Mouse (Mus musculus): Measurements from ENCODE around the gene Arhgap20.

Arhgap20 gene

DNA sequence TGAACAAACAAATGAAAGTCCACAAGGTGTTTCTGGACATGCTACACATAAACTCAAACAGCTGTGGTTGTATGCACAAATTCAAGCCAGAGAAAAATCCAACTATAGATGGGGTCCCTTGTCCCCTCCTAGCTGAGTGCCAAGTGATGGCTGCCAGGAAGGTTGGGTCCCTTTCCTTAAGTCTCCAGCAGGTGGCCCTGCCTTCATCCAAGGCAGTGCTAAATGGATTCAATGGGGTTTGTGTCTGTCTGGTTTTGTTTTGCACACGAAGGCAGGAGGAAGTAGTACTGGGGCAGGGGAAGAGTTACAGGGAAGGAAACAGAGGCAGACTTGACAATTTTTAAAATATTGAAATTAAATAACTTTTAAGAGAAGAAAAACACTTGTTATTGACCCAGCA is 12.0 kb downstream of the Arhgap20 start:
- TF ChIP-seq GATA4 (IDR thresholded peaks at IDR 0.05; ENCODE audit: insufficient replicate concordance, low read length), result no peak

GRCm38 (mm10) chr9:51779232-51779631 is 14.1 kb downstream of the Arhgap20 start:
- TF ChIP-seq GATA4 (IDR thresholded peaks at IDR 0.05; ENCODE audit: insufficient replicate concordance, low read length), result no peak

- TF ChIP-seq GATA4 (IDR thresholded peaks at IDR 0.05; ENCODE audit: insufficient replicate concordance, low read length), result no peak
Measured at GRCm38 (mm10) chr9:51781092-51781491, 16.0 kb downstream of the Arhgap20 start.

- TF ChIP-seq GATA4 (IDR thresholded peaks at IDR 0.05; ENCODE audit: insufficient replicate concordance, low read length), result no peak
Measured at GRCm38 (mm10) chr9:51787380-51787779, 22.2 kb downstream of the Arhgap20 start.

DNA sequence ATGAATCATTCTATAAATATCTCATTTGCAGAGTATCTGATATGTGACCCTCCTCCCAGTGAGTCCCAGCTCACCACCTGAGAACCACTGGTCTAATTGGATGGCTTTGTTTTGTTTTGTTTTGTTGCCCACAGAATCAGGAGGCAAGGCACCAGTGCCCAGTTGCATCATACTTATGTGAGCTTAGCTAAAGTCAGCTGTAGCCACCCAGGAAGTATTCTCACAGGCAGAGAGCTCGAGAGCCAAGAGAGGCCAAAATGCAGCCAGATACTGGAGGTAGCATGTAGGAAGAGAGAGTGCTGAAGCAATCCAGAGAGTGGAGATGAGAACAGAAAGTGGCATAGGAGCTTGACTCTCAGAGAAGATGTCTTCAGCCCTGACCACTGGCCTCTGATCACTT is 23.3 kb downstream of the Arhgap20 start:
- TF ChIP-seq GATA4 (IDR thresholded peaks at IDR 0.05; ENCODE audit: insufficient replicate concordance, low read length), result no peak

GRCm38 (mm10) chr9:51795206-51795605 is 30.1 kb downstream of the Arhgap20 start:
- TF ChIP-seq GATA4 (IDR thresholded peaks at IDR 0.05; ENCODE audit: insufficient replicate concordance, low read length), result no peak

DNA sequence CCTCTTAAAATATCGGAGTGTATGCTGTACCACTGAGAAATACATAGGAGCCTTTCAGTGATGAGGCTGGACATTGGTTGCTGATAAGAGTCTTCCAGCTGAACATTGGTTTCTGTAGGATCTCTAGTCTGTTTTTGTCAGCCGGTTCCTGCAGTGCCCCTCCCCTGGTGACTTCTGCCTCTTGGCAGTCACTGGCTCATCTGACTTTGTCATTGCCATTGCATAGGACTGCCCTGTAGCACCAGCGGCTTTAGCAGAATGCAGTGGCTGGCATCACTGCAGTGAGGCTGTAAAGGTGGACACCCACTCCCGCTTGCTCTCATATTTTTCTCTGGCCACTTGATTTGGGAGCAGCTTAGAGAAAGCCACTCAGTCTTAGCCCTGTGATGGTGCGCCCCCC is 33.1 kb downstream of the Arhgap20 start:
- no peak for TF ChIP-seq GATA4 (IDR thresholded peaks at IDR 0.05; ENCODE audit: insufficient replicate concordance, low read length)

DNA sequence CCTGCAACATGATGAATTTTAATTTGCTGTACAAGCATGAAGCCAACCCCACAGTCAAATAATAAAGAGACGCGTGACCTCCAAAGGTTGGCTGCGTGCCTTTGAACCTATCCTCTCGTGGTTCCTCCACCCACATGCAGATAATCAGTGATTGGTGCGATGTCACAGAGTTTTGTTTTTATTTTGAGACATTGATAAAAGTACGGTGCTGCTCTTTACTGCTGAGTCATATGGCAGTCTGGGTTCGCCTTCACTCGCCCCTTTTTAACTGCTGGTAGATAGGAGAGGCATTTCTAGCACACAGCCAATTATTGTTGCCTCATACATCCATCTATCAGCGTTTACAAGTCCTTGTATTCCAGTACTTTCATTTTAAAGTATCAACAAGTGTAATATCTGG is 34.0 kb downstream of the Arhgap20 start:
- no peak for TF ChIP-seq GATA4 (IDR thresholded peaks at IDR 0.05; ENCODE audit: insufficient replicate concordance, low read length)

DNA sequence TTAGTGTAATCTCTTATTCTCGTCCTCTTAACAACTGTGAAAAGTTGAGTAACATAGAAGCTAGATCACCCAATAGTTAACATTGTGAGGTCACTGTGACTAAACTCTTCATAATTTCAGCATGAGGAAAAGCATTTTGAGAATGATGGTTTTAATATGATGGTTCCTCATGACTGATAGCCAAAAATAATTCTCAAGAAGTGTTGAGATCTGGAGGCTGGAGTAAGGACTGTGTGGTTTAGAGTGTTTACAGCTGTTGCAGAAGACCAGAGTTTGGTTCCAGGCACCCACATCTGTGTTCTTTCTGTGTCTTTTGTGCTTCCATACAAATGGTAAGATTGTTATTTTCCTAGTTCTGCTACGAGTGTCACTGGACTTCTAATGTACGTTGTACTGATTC is 42.1 kb downstream of the Arhgap20 start:
- no peak for TF ChIP-seq GATA4 (IDR thresholded peaks at IDR 0.05; ENCODE audit: insufficient replicate concordance, low read length)

- TF ChIP-seq GATA4 (IDR thresholded peaks at IDR 0.05; ENCODE audit: insufficient replicate concordance, low read length), result no peak
Measured at GRCm38 (mm10) chr9:51812931-51813330, 47.8 kb downstream of the Arhgap20 start.

GRCm38 (mm10) chr9:51824516-51824915 is 59.4 kb downstream of the Arhgap20 start:
- TF ChIP-seq GATA4 (IDR thresholded peaks at IDR 0.05; ENCODE audit: insufficient replicate concordance, low read length), result no peak

DNA sequence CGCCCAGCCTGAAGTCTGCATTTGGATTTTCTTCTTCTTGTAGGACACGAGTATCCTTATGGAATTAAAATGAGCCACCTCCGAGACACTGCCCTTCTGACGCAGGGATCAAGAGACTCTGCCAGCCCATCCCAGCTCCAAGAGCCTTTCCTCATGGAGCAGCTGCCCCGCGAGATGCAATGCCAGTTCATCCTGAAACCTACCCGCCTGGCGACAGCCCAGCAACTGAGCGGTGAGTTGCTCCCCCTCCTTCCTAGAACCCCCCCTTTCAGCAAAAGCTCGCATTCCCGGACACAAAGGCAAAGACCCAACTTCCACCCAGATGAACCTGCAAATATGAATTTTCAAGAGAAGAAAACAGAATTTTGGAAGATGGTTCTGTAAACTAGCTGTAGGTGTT is 66.5 kb downstream of the Arhgap20 start:
- no peak for TF ChIP-seq GATA4 (IDR thresholded peaks at IDR 0.05; ENCODE audit: insufficient replicate concordance, low read length)

DNA sequence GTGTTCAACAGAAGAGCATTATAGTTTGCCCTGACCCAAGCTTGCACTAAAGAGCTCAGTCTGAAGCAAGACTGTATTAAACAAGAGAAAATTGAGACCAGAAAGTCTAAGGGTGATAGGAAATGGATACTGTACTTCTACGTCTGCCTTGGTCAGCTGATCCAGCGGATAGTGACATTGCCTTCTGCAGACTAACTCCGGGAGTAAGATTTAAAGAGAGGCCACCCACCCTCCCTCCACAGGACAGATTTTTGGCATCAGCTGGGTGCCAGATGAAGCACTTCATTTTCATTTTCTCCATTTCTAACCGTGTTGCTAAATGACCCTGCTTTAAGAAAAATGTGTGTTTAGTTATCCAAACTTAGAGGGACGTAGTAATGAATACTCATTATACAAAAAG is 67.2 kb downstream of the Arhgap20 start:
- no peak for TF ChIP-seq GATA4 (IDR thresholded peaks at IDR 0.05; ENCODE audit: insufficient replicate concordance, low read length)

DNA sequence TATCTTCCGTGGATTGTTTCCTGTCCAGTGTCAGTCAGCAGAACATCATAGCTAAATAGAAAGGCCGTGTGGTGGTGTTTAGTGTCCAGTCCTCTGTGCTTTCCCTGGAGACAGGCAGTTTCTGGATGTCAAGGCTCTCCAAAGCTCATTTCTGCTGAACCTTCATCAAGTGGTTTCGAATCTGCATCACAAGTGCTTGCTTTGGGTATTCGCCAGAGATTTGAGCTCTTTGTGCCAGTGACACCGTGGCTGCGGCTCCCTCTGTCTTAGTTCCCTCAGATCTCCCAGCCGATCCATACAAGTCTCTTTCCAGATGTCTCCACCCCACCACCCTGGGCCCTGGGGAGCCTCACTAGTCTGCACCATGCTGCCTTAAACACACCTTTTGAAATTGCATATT is 72.6 kb downstream of the Arhgap20 start:
- TF ChIP-seq GATA4 (IDR thresholded peaks at IDR 0.05; ENCODE audit: insufficient replicate concordance, low read length), result no peak

GRCm38 (mm10) chr9:51843216-51843615 is 78.1 kb downstream of the Arhgap20 start:
- no peak for TF ChIP-seq GATA4 (IDR thresholded peaks at IDR 0.05; ENCODE audit: insufficient replicate concordance, low read length)

DNA sequence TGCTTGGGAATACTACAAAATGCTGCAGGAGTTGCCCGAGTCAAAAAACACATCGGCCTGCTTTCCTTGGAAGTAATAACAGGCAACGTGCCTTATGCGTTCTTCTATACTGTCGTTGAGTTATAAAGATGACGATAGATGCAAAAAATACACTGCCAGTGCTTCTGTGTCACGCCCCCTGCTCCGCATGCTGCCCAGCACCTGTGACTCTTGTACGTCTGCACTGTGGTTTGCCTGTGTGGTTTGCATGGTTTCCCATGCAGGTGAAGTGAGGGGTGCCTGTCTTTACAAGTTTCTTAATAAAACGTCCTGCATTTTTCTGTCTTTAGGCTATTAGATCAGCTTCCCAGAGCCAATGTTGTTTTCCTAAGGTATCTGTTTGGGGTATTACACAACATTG is 80.7 kb downstream of the Arhgap20 start:
- TF ChIP-seq GATA4 (IDR thresholded peaks at IDR 0.05; ENCODE audit: insufficient replicate concordance, low read length), result no peak

DNA sequence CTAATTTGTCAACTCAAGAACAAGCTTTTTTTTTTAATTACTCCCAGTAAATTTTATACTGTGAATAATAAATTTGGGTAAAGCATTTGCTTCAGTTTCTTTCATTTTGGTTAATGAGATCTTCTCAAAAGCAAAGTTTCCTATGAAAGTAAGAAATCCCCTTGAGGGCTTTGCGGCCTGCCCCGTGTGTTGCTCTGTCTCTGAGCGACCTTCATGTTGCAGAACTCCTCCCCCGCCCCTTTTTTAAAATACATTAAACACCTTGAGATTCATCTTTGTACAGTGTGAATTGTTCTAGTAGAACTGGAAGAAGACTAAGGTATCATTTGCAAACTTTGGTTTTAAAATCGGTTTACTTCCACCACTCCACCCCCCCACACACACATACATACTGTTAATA is 88.6 kb downstream of the Arhgap20 start:
- TF ChIP-seq GATA4 (IDR thresholded peaks at IDR 0.05; ENCODE audit: insufficient replicate concordance, low read length), result no peak

DNA sequence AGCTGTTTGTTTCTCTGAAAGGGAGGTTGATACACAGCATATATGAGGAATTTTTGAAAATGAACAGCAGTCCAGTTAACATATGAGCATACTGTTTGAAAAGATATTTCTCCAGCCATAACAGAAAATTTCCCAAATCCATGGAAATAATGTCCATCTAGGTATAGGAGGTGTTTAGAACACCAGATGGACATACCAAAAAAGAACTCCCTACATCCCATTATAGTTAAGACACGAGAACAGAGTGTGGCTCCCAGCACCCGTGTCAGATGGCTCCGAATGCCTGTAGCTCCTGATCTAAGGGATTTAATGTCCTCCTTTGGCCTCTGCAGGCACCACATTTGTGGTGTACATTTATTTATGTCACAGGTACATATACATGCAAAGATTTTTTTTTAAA is 99.1 kb downstream of the Arhgap20 start:
- TF ChIP-seq GATA4 (IDR thresholded peaks at IDR 0.05; ENCODE audit: insufficient replicate concordance, low read length), result no peak
